Mouse (Mus musculus) right cerebral cortex, postnatal 4 days (tissue): ENCODE data around the gene Gm10518.
A peak's percentile ranks its signal among the peaks of the same experiment; 100 is the strongest.

Source experiments
- DNase-seq: peaks from one replicate; pipeline ENCODE4 v3.0.0-alpha.2; 2022

Gm10518 gene

GRCm38 (mm10) chr1:179835753-179836425, 32.7 kb downstream of the Gm10518 start:
- DNase-seq: no peak

GRCm38 (mm10) chr1:179836426-179837404, 33.5 kb downstream of the Gm10518 start:
- no peak for DNase-seq

- DNase-seq: peak; percentile 16
Observed at GRCm38 (mm10) chr1:179842568-179842967, 39.4 kb downstream of the Gm10518 start.

GRCm38 (mm10) chr1:179843981-179844380, 40.8 kb downstream of the Gm10518 start:
- no peak for DNase-seq

- DNase-seq: peak; percentile 45
Observed at GRCm38 (mm10) chr1:179844894-179845293, 41.7 kb downstream of the Gm10518 start.

- DNase-seq: no peak
Observed at GRCm38 (mm10) chr1:179845832-179846499, 42.8 kb downstream of the Gm10518 start.

GRCm38 (mm10) chr1:179847173-179847572, 44.0 kb downstream of the Gm10518 start:
- DNase-seq: no peak

GRCm38 (mm10) chr1:179847759-179848389, 44.7 kb downstream of the Gm10518 start:
- DNase-seq: peak; percentile 91

GRCm38 (mm10) chr1:179853421-179853820, 50.2 kb downstream of the Gm10518 start:
- DNase-seq: peak; percentile 40
